Mouse (Mus musculus) naive thymus-derived CD4-positive, alpha-beta T cell, adult 2 months (primary cell): Measurements from ENCODE around the gene Anxa11.
"Not testable (repeated sequence)": the region's sequence is repeated elsewhere in the genome, so short reads cannot be mapped to it uniquely, and the experiment has no call there.

ENCODE experiments used
- DNase-seq: peaks from one replicate; pipeline ENCODE4 v3.0.0-alpha.2; 2011; ENCODE audit warnings: low read depth

Gene Anxa11

GRCm38 (mm10) chr14:25841991-25842687 is at the start of gene Anxa11:
Gene Anxa11, plus strand, starts transcription at chr14:25842156.
- peak; percentile 94 for DNase-seq

- DNase-seq: no peak
Measured at GRCm38 (mm10) chr14:25794331-25794730, 47.6 kb upstream of the Anxa11 start.

- no peak for DNase-seq
Measured at GRCm38 (mm10) chr14:25795067-25795466, 46.9 kb upstream of the Anxa11 start.

GRCm38 (mm10) chr14:25795561-25796174 is 46.3 kb upstream of the Anxa11 start:
- no peak for DNase-seq

GRCm38 (mm10) chr14:25796619-25797018 is 45.3 kb upstream of the Anxa11 start:
- no peak for DNase-seq

- DNase-seq: peak; percentile 83
Measured at GRCm38 (mm10) chr14:25800166-25800960, 41.6 kb upstream of the Anxa11 start.

GRCm38 (mm10) chr14:25802511-25802910 is 39.4 kb upstream of the Anxa11 start:
- DNase-seq: no peak

GRCm38 (mm10) chr14:25803246-25803809 is 38.6 kb upstream of the Anxa11 start:
- no peak for DNase-seq

GRCm38 (mm10) chr14:25805871-25806270 is 36.1 kb upstream of the Anxa11 start:
- DNase-seq: no peak

- no peak for DNase-seq
Measured at GRCm38 (mm10) chr14:25806561-25806960, 35.4 kb upstream of the Anxa11 start.

GRCm38 (mm10) chr14:25811026-25811425 is 30.9 kb upstream of the Anxa11 start:
- not testable (repeated sequence) for DNase-seq

GRCm38 (mm10) chr14:25814140-25814539 is 27.8 kb upstream of the Anxa11 start:
- DNase-seq: no peak

- DNase-seq: peak; percentile 66
Measured at GRCm38 (mm10) chr14:25816416-25816815, 25.5 kb upstream of the Anxa11 start.

GRCm38 (mm10) chr14:25822584-25822983 is 19.4 kb upstream of the Anxa11 start:
- no peak for DNase-seq

GRCm38 (mm10) chr14:25824995-25825394 is 17.0 kb upstream of the Anxa11 start:
- no peak for DNase-seq

- no peak for DNase-seq
Measured at GRCm38 (mm10) chr14:25825880-25826626, 15.9 kb upstream of the Anxa11 start.

GRCm38 (mm10) chr14:25826866-25827265 is 15.1 kb upstream of the Anxa11 start:
- DNase-seq: no peak

- no peak for DNase-seq
Measured at GRCm38 (mm10) chr14:25831332-25831731, 10.6 kb upstream of the Anxa11 start.

GRCm38 (mm10) chr14:25832301-25832700 is 9.7 kb upstream of the Anxa11 start:
- peak; percentile 80 for DNase-seq

- no peak for DNase-seq
Measured at GRCm38 (mm10) chr14:25838411-25838810, 3.5 kb upstream of the Anxa11 start.

- DNase-seq: no peak
Measured at GRCm38 (mm10) chr14:25839791-25840190, 2.2 kb upstream of the Anxa11 start.

GRCm38 (mm10) chr14:25840961-25841360 is 995 bp upstream of the Anxa11 start:
- no peak for DNase-seq
